ENCODE assay signal across 8 mouse cellular contexts in the genomic region with DNA sequence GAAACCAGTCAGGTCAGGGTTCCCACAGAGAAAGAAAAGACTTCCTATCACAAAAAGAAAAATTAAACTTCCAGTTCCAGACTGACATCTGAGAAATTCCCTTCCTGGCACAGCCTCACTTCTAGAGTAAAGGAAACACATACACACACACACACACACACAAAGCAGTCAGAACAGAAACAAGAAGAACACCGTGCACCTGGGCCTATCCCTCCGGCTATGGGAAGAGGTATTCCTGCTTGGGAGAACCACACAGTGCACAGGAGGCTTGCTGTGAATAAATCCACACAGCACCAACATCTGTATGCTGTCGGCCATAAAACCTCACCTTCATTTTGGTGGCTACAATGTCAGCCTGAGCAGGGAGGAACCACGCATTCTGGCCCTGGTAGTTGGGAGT. TPM values are rescaled to one million over a fixed set of nuclear protein-coding genes. Genes with fewer than 3 reads are reported as not detected.
DNase-seq lines count a peak whose midpoint lies in the region; ATAC-seq and TF ChIP-seq lines count a peak whose summit lies in the region.

No protein-coding gene starts in this region.

- 50% methylated on average over 4 of the region's 4 CpGs for WGBS in lung, embryonic 15.5 days
- WGBS in limb, embryonic 10.5 days: 89% methylated on average over 4 of the region's 4 CpGs
- WGBS in small intestine, adult 2 months: 28% methylated on average over 4 of the region's 4 CpGs

- peaks cover 34% of the 10 kb centered on the region for H3K4me1 ChIP-seq in lung, embryonic 15.5 days
- peaks cover 7% of the 10 kb centered on the region; the same call in 1 of the 2 replicates for H3K4me1 ChIP-seq in embryonic fibroblast, embryonic 13.5 days (ENCODE audit: control insufficient read depth, insufficient read depth, low read length)
- peaks cover 21% of the 10 kb centered on the region for H3K4me1 ChIP-seq in limb, embryonic 10.5 days
- H3K4me1 ChIP-seq in small intestine, adult 2 months (ENCODE audit: control insufficient read depth, insufficient read depth, insufficient read length, low read length): peaks cover 30% of the 10 kb centered on the region

- intact Hi-C loops in left cerebral cortex, postnatal 14 days (cut with DNase I): no loop called here

- no peaks in the 10 kb centered on the region for H3K27me3 ChIP-seq in lung, embryonic 15.5 days
- H3K27me3 ChIP-seq in limb, embryonic 10.5 days (ENCODE audit: low read depth, poor library complexity, severe bottlenecking): no peaks in the 10 kb centered on the region
- H3K27me3 ChIP-seq in small intestine, adult 2 months (ENCODE audit: control insufficient read depth, insufficient read depth, low read length): no peaks in the 10 kb centered on the region

- H3K9ac ChIP-seq in lung, embryonic 15.5 days: peak overlapping the region; percentile 85

- no peak for ATAC-seq in lung, embryonic 15.5 days (ENCODE audit: borderline replicate concordance, extremely low read depth, low FRiP score, low TSS enrichment)

- TF ChIP-seq POLR2A in embryonic fibroblast, embryonic 13.5 days (IDR thresholded peaks at IDR 0.05; ENCODE audit: low read depth, low read length): peak; percentile 53
- no peak for TF ChIP-seq POLR2A in small intestine, adult 2 months (IDR thresholded peaks at IDR 0.05; ENCODE audit: low read depth, low read length)

- no peak for TF ChIP-seq CTCF in embryonic fibroblast, embryonic 13.5 days (IDR thresholded peaks at IDR 0.05; ENCODE audit: borderline replicate concordance, insufficient read depth, low read length)
- TF ChIP-seq CTCF in small intestine, adult 2 months (IDR thresholded peaks at IDR 0.05; ENCODE audit: extremely low read depth, insufficient read length, insufficient replicate concordance, low read depth, low read length): no peak

- H3K4me3 ChIP-seq in lung, embryonic 15.5 days: peak overlapping the region; percentile 76
- peak overlapping the region; percentile 80 for H3K4me3 ChIP-seq in embryonic fibroblast, embryonic 13.5 days (ENCODE audit: insufficient read depth, low read length)
- H3K4me3 ChIP-seq in limb, embryonic 10.5 days: peak overlapping the region; percentile 82
- peak overlapping the region; percentile 43 for H3K4me3 ChIP-seq in small intestine, adult 2 months (ENCODE audit: low read depth, low read length)

- H3K9me3 ChIP-seq in lung, embryonic 15.5 days: no peaks in the 10 kb centered on the region
- H3K9me3 ChIP-seq in limb, embryonic 10.5 days (replicated peaks): no peaks in the 10 kb centered on the region

- no peak for DNase-seq in lung, postnatal 25 days (ENCODE audit: low spot score)
- no peak for DNase-seq in limb, embryonic 10.5 days (ENCODE audit: low spot score)
- no peak for DNase-seq in left cerebral cortex, postnatal 14 days (ENCODE audit: low spot score in 2 of 2)
- no peak for DNase-seq in adrenal gland, adult 8-10 months
- no peak for DNase-seq in gastrocnemius, adult 18-20 months (ENCODE audit: low spot score)

- peak overlapping the region; percentile 71 for H3K4me2 ChIP-seq in lung, embryonic 15.5 days

- peaks cover 51% of the 10 kb centered on the region for H3K36me3 ChIP-seq in lung, embryonic 15.5 days
- H3K36me3 ChIP-seq in limb, embryonic 10.5 days: peaks cover 58% of the 10 kb centered on the region
- H3K36me3 ChIP-seq in small intestine, adult 2 months (ENCODE audit: control insufficient read depth, insufficient read depth, low read length): peaks cover 50% of the 10 kb centered on the region

- peak overlapping the region; percentile 94 for H3K27ac ChIP-seq in lung, embryonic 15.5 days
- H3K27ac ChIP-seq in embryonic fibroblast, embryonic 13.5 days (ENCODE audit: insufficient read depth, low read length): peak overlapping the region; percentile 87
- H3K27ac ChIP-seq in limb, embryonic 10.5 days: peak overlapping the region; percentile 93; the same call in 1 of the 2 replicates
- H3K27ac ChIP-seq in small intestine, adult 2 months (ENCODE audit: insufficient read depth, low read depth, low read length): peak overlapping the region; percentile 84

RNA-seq across cellular contexts. Expression of a gene that starts 11.7 kb away (rescaled TPM):
- polyA plus RNA-seq in lung, embryonic 15.5 days (2015; fragmentation: Nextera tagmentation; extraction: Ambion mirVana): 87.1 and 89.7 TPM in 2 replicates
- 203 and 309 TPM in 2 replicates for polyA plus RNA-seq in embryonic fibroblast, embryonic 13.5 days (2011; ENCODE audit: insufficient read length, low read depth, missing spikeins)
- polyA plus RNA-seq in limb, embryonic 10.5 days (2016; fragmentation: Nextera tagmentation; extraction: Ambion mirVana): 119 and 128 TPM in 2 replicates
- 132 and 391 TPM in 2 replicates for polyA plus RNA-seq in small intestine, adult 2 months (2012; rRNA removed)
- 100 to 1,000 TPM; 182 to 189 TPM for total RNA-seq in left cerebral cortex, postnatal 14 days (2021)
- 100 to 1,000 TPM; 210 to 266 (median 246) TPM for total RNA-seq in adrenal gland, adult 8-10 months (2022)
- 10 to 100 TPM; 30.2 to 37.3 TPM for total RNA-seq in gastrocnemius, adult 18-20 months (2021)

RNA-seq across cellular contexts. Expression of a gene that starts 24.1 kb away (rescaled TPM):
- 85.6 and 86.3 TPM in 2 replicates for polyA plus RNA-seq in lung, embryonic 15.5 days (2015; fragmentation: Nextera tagmentation; extraction: Ambion mirVana)
- 46.5 and 52.3 TPM in 2 replicates for polyA plus RNA-seq in embryonic fibroblast, embryonic 13.5 days (2011; ENCODE audit: insufficient read length, low read depth, missing spikeins)
- polyA plus RNA-seq in limb, embryonic 10.5 days (2016; fragmentation: Nextera tagmentation; extraction: Ambion mirVana): 121 and 145 TPM in 2 replicates
- 12.1 and 17.5 TPM in 2 replicates for polyA plus RNA-seq in small intestine, adult 2 months (2012; rRNA removed)
- 10 to 100 TPM; 42.3 to 43.9 TPM for total RNA-seq in left cerebral cortex, postnatal 14 days (2021)
- 10 to 100 TPM; 49.1 to 60.4 (median 53.3) TPM for total RNA-seq in adrenal gland, adult 8-10 months (2022)
- 10 to 100 TPM; 16.4 to 16.9 TPM for total RNA-seq in gastrocnemius, adult 18-20 months (2021)

RNA-seq across cellular contexts. Expression of a gene that starts 29.0 kb away (rescaled TPM):
- 2.0 and 2.1 TPM in 2 replicates for polyA plus RNA-seq in lung, embryonic 15.5 days (2015; fragmentation: Nextera tagmentation; extraction: Ambion mirVana)
- polyA plus RNA-seq in embryonic fibroblast, embryonic 13.5 days (2011; ENCODE audit: insufficient read length, low read depth, missing spikeins): not detected in 2 replicates
- polyA plus RNA-seq in limb, embryonic 10.5 days (2016; fragmentation: Nextera tagmentation; extraction: Ambion mirVana): 2.8 and 3.1 TPM in 2 replicates
- not detected in 2 replicates for polyA plus RNA-seq in small intestine, adult 2 months (2012; rRNA removed)
- not detected for total RNA-seq in left cerebral cortex, postnatal 14 days (2021)
- 1 to 10 TPM in 3 of 4 experiments, under 1 TPM in 1; 0.64 to 4.4 (median 1.8) TPM for total RNA-seq in adrenal gland, adult 8-10 months (2022)
- total RNA-seq in gastrocnemius, adult 18-20 months (2021): 1 to 10 TPM in 1 of 2 experiments, not detected in 1; 1.0 TPM

RNA-seq across cellular contexts. Expression of a gene that starts 29.7 kb away (rescaled TPM):
- polyA plus RNA-seq in lung, embryonic 15.5 days (2015; fragmentation: Nextera tagmentation; extraction: Ambion mirVana): 142 and 153 TPM in 2 replicates
- polyA plus RNA-seq in embryonic fibroblast, embryonic 13.5 days (2011; ENCODE audit: insufficient read length, low read depth, missing spikeins): 97.6 and 114 TPM in 2 replicates
- polyA plus RNA-seq in limb, embryonic 10.5 days (2016; fragmentation: Nextera tagmentation; extraction: Ambion mirVana): 99.3 and 134 TPM in 2 replicates
- polyA plus RNA-seq in small intestine, adult 2 months (2012; rRNA removed): 31.7 and 65.9 TPM in 2 replicates
- total RNA-seq in left cerebral cortex, postnatal 14 days (2021): 10 to 100 TPM; 63.6 to 64.6 TPM
- 100 to 1,000 TPM in 3 of 4 experiments, 10 to 100 TPM in 1; 90.9 to 138 (median 118) TPM for total RNA-seq in adrenal gland, adult 8-10 months (2022)
- 10 to 100 TPM; 16.0 to 16.6 TPM for total RNA-seq in gastrocnemius, adult 18-20 months (2021)

RNA-seq across cellular contexts. Expression of a gene that starts 45.4 kb away (rescaled TPM):
- polyA plus RNA-seq in lung, embryonic 15.5 days (2015; fragmentation: Nextera tagmentation; extraction: Ambion mirVana): 184 and 198 TPM in 2 replicates
- 172 and 183 TPM in 2 replicates for polyA plus RNA-seq in embryonic fibroblast, embryonic 13.5 days (2011; ENCODE audit: insufficient read length, low read depth, missing spikeins)
- 257 and 273 TPM in 2 replicates for polyA plus RNA-seq in limb, embryonic 10.5 days (2016; fragmentation: Nextera tagmentation; extraction: Ambion mirVana)
- 13.3 and 25.4 TPM in 2 replicates for polyA plus RNA-seq in small intestine, adult 2 months (2012; rRNA removed)
- total RNA-seq in left cerebral cortex, postnatal 14 days (2021): 10 to 100 TPM; 61.9 to 73.6 TPM
- 100 to 1,000 TPM; 102 to 164 (median 148) TPM for total RNA-seq in adrenal gland, adult 8-10 months (2022)
- total RNA-seq in gastrocnemius, adult 18-20 months (2021): 10 to 100 TPM; 27.5 to 31.3 TPM
